Mouse (Mus musculus): Measurements from ENCODE around the gene Tmsb4x. TPM values are rescaled to one million over a fixed set of nuclear protein-coding genes. Genes with fewer than 3 reads are reported as not detected.

Tmsb4x gene
- polyA plus RNA-seq, 1 experiment = 827 TPM

DNA sequence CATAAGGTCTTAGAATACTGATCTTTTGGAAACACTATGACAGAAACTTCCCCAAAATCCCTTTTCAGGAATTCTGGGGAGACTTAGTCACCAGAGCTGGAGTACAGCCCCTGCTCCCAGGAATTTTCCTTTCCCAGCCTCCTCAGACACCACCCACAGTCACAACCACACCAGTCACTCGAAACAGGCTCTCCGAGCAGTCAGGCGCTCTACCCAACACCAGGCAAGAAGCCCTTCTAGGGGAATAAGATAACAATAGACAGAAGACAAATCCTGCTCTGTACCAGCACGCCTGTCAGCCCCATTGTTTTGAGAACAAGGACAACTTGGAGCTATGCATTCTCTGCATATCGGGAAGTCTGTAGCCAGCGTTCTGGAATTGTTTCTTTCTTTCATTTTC lies 25.6 kb downstream of the Tmsb4x start:
- Histone ChIP-seq H3K9me3 (no peaks in the 10 kb centered on the region), H3K27me3 (replicated peaks) (no peaks in the 10 kb centered on the region), H3K4me3 (replicated peaks) (no peak overlapping the region), H3K4me1 (peaks cover 29% of the 10 kb centered on the region), H3K36me3 (replicated peaks; ENCODE audit: low read length) (no peaks in the 10 kb centered on the region)
- TF ChIP-seq GATA1 (IDR thresholded peaks at IDR 0.05; ENCODE audit: borderline replicate concordance, low read length) (no peak), FLI1 (IDR thresholded peaks at IDR 0.05; ENCODE audit: low read length) (no peak)

DNA sequence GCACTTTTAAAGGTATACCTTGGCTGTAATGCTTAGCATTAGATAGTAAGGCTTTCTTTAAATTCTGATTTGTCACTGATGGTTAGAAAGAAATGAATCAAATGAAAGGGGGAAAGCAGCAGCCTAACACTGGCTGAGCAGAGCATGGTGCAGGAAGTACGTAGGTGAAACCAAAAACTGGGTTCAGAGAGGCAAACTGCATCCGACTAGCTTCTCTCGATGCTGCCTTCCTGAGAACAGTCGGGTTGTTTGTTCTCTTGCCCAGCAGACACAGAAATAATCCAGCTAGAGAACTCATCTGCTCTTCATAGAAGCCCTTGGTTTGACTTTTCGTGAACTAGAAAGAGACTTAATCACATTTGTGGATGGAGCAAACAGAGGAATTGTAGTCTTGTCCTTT lies 26.7 kb downstream of the Tmsb4x start:
- Histone ChIP-seq H3K36me3 (replicated peaks; ENCODE audit: low read length) (no peaks in the 10 kb centered on the region), H3K9me3 (no peaks in the 10 kb centered on the region), H3K4me1 (peaks cover 32% of the 10 kb centered on the region), H3K27me3 (replicated peaks) (no peaks in the 10 kb centered on the region), H3K4me3 (replicated peaks) (no peak overlapping the region)
- TF ChIP-seq FLI1 (IDR thresholded peaks at IDR 0.05; ENCODE audit: low read length) (no peak), GATA1 (IDR thresholded peaks at IDR 0.05; ENCODE audit: borderline replicate concordance, low read length) (no peak)

DNA sequence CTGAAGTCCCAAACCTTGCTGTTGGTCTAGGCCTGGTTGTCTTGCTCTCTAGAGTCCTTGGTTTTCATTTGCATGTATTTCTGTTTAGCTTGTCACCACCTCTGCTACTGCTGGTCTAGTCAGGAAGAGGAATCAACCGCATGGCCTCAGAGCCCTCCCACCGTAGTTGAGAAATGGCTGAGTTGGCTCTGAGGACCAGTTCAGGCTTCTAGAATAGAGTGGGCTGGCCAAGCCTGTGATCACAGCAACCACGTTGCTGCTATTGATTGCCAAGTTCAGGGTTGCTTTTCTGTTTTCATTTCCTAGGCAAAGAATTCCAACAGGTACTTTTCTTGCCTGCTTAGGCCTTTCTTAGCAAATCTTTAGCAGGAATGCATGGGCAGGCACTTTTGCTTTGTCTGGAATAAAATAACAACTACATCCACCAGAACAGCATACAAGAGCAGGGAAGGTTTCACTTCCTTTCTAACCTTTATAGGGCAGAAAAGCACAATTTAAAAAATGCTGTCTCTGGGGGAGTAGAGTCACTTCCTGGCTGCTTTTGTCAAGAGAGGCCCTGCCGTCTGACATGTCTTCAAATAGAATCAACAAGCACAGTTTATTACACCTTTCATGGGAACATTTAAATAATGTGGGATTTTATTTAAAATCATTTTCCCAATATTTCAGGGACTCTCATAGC lies 29.0 kb downstream of the Tmsb4x start:
- no peak for TF ChIP-seq FLI1 (IDR thresholded peaks at IDR 0.05; ENCODE audit: low read length)
- no peak for TF ChIP-seq GATA1 (IDR thresholded peaks at IDR 0.05; ENCODE audit: borderline replicate concordance, low read length)
- no peaks in the 10 kb centered on the region for H3K27me3 ChIP-seq (replicated peaks)

DNA sequence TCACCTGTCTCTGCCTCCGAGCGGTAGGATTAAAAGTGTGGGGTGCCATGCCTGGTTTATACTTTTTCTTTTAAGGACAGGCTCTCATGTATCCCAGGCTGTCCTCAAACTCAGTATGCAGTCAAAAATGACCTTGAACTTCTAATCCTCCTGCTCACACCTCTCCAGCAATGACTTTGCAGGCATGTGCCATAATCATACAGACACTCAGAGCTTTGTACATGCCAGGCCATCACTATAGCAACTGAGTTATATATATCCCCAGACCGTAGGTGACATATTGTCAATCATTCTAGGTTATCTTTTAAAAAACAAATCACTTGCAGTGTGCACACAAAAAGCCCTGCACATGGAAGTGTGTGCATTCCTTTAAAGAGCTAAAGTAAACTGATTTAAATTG lies 29.6 kb downstream of the Tmsb4x start:
- H3K4me3 ChIP-seq (replicated peaks) = no peak overlapping the region
- peaks cover 4% of the 10 kb centered on the region for H3K27me3 ChIP-seq (replicated peaks)
- no peaks in the 10 kb centered on the region for H3K9me3 ChIP-seq
- no peak for TF ChIP-seq FLI1 (IDR thresholded peaks at IDR 0.05; ENCODE audit: low read length)
- TF ChIP-seq GATA1 (IDR thresholded peaks at IDR 0.05; ENCODE audit: borderline replicate concordance, low read length) = no peak
- H3K36me3 ChIP-seq (replicated peaks; ENCODE audit: low read length) = no peaks in the 10 kb centered on the region
- H3K4me1 ChIP-seq = peaks cover 37% of the 10 kb centered on the region

More for the DNA sequence above, 29.0 kb downstream of the Tmsb4x start:
- Histone ChIP-seq H3K4me1 (peaks cover 32% of the 10 kb centered on the region), H3K9me3 (no peaks in the 10 kb centered on the region), H3K36me3 (replicated peaks; ENCODE audit: low read length) (no peaks in the 10 kb centered on the region), H3K4me3 (replicated peaks) (no peak overlapping the region)

DNA sequence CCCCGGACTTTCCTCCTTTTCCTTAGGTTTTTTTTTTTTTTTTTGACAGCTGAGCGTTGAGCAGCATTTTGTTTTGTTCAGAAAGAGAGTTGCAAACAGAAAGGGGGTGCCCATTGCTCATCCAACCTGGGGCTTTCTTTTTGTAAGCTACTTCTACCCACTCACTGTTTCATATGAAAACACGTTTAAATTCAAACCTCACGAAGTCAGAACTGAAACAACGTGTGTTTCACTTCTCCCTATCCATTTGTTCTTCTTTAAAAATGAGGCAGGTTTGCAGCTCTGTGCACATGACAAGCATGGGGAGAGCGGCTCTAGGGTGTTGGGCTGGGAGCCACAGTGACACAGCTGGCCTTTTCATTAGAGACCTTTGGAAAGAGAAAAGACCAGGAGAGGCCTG lies 33.8 kb downstream of the Tmsb4x start:
- Histone ChIP-seq H3K36me3 (replicated peaks; ENCODE audit: low read length) (no peaks in the 10 kb centered on the region), H3K4me3 (replicated peaks) (no peak overlapping the region), H3K9me3 (no peaks in the 10 kb centered on the region), H3K27me3 (replicated peaks) (peaks cover 6% of the 10 kb centered on the region), H3K4me1 (peaks cover 52% of the 10 kb centered on the region)
- TF ChIP-seq FLI1 (IDR thresholded peaks at IDR 0.05; ENCODE audit: low read length) = no peak
- no peak for TF ChIP-seq GATA1 (IDR thresholded peaks at IDR 0.05; ENCODE audit: borderline replicate concordance, low read length)

DNA sequence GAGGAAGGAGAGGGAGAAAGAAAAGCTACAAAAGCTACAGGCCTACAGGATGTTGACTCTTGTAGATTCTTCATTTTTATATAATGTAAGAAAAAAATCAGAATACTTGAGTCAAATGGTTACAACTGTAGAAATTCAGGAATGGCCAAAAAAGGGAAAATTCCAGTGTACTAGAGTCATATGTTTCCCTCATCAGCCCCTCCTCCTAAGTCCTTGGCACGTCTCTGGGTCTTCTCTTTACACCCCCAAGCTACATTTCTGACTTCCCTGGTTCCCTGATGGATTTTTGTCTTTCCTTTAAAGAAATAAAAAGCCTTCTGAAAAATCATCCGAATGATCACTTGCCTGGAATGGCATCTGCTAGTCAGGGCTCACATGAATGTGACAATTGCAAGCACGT lies 34.8 kb downstream of the Tmsb4x start:
- Histone ChIP-seq H3K27me3 (replicated peaks) (peaks cover 6% of the 10 kb centered on the region), H3K4me1 (peaks cover 42% of the 10 kb centered on the region), H3K36me3 (replicated peaks; ENCODE audit: low read length) (no peaks in the 10 kb centered on the region), H3K9me3 (no peaks in the 10 kb centered on the region), H3K4me3 (replicated peaks) (no peak overlapping the region)
- TF ChIP-seq GATA1 (IDR thresholded peaks at IDR 0.05; ENCODE audit: borderline replicate concordance, low read length) = no peak
- TF ChIP-seq FLI1 (IDR thresholded peaks at IDR 0.05; ENCODE audit: low read length) = no peak

DNA sequence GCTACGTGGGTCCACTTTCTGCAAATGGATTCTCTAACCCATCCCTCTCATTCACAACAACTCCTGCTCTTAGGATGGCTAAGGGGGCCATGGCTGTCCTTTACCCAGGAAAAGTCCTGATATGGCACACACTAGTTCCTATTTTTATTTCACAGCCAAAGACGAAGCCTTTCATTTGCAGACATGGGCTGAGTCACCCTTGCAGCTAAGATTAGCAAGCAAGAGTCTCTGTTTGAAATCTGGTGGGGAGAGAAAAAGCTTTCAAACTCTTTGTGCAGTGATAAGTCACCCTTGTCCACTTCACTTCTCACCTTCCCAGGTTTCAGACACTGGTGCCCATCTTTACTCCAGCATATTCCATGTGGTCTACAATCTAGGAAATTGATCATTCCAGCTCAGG lies 36.9 kb downstream of the Tmsb4x start:
- Histone ChIP-seq H3K27me3 (replicated peaks) (peaks cover 9% of the 10 kb centered on the region), H3K4me1 (peaks cover 38% of the 10 kb centered on the region), H3K36me3 (replicated peaks; ENCODE audit: low read length) (no peaks in the 10 kb centered on the region), H3K4me3 (replicated peaks) (no peak overlapping the region), H3K9me3 (no peaks in the 10 kb centered on the region)
- TF ChIP-seq FLI1 (IDR thresholded peaks at IDR 0.05; ENCODE audit: low read length) = no peak
- TF ChIP-seq GATA1 (IDR thresholded peaks at IDR 0.05; ENCODE audit: borderline replicate concordance, low read length) = no peak

DNA sequence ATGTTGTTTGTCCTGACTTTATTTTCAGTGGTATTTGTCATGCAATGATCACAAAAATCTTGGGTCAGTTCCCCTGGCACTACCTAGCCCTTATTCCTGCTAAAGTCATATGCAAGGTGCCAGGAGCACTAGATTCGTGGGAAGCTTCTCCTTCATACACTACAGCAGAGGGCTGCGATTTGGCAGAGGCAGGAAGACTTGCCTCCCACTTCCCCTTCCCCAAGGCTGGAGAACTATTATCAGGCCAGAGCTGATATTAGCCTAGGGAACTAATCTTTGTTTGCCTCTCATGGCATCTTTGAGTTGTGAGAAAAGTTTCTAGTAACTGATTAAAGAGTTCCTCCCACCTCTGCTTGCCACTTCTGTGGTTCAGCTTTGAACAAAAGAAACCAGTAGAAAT lies 37.8 kb downstream of the Tmsb4x start:
- no peak overlapping the region for H3K4me3 ChIP-seq (replicated peaks)
- H3K36me3 ChIP-seq (replicated peaks; ENCODE audit: low read length) = no peaks in the 10 kb centered on the region
- peaks cover 11% of the 10 kb centered on the region for H3K27me3 ChIP-seq (replicated peaks)
- H3K9me3 ChIP-seq = no peaks in the 10 kb centered on the region
- peaks cover 48% of the 10 kb centered on the region for H3K4me1 ChIP-seq
- TF ChIP-seq FLI1 (IDR thresholded peaks at IDR 0.05; ENCODE audit: low read length) = no peak
- TF ChIP-seq GATA1 (IDR thresholded peaks at IDR 0.05; ENCODE audit: borderline replicate concordance, low read length) = no peak

DNA sequence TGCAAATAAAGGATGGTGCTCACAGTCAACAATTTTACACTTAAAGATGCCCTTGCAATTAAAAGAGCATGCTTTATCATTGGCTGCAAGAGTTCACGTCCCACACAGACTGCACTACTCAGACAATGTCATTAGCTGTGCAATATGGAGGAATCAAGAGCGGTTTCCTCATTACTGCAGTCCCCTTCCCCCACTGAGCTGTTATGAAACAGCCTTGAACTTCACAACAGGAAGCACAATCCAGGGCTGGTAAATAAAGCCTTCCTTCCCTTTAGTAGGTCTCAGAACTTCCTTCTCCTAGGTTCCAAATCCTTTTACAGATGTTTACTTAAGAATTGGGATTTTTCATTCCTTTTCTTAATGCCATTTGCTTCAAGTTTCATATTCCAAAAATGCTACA lies 41.8 kb downstream of the Tmsb4x start:
- no peak overlapping the region for H3K4me3 ChIP-seq (replicated peaks)
- peaks cover 53% of the 10 kb centered on the region for H3K4me1 ChIP-seq
- H3K27me3 ChIP-seq (replicated peaks) = peaks cover 6% of the 10 kb centered on the region
- no peaks in the 10 kb centered on the region for H3K9me3 ChIP-seq
- no peaks in the 10 kb centered on the region for H3K36me3 ChIP-seq (replicated peaks; ENCODE audit: low read length)
- TF ChIP-seq GATA1 (IDR thresholded peaks at IDR 0.05; ENCODE audit: borderline replicate concordance, low read length) = no peak
- TF ChIP-seq FLI1 (IDR thresholded peaks at IDR 0.05; ENCODE audit: low read length) = no peak

DNA sequence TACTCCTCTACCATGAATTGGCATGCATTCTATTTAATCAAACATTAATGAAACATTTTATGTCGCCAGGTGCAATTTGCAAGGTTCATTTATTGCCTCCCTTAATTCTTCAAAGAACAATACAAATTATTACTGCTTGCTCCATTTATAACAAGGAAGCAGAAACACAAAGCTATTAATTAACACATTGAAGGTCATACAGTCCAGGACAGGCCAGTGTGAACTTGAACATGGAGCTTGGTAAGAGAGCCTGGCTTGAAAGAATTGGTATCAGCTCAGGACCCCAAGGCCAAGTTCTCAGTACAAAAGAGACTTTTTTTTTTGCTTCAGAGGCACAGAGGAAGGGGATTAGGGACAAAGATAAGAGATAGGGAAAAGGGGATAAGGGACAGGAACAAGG lies 43.1 kb downstream of the Tmsb4x start:
- Histone ChIP-seq H3K4me3 (replicated peaks) (no peak overlapping the region), H3K36me3 (replicated peaks; ENCODE audit: low read length) (no peaks in the 10 kb centered on the region), H3K4me1 (peaks cover 41% of the 10 kb centered on the region), H3K9me3 (no peaks in the 10 kb centered on the region), H3K27me3 (replicated peaks) (peaks cover 4% of the 10 kb centered on the region)
- no peak for TF ChIP-seq FLI1 (IDR thresholded peaks at IDR 0.05; ENCODE audit: low read length)
- TF ChIP-seq GATA1 (IDR thresholded peaks at IDR 0.05; ENCODE audit: borderline replicate concordance, low read length) = no peak
